Mouse (Mus musculus) T-helper 2 cell (primary cell): ENCODE measurements around the gene Csmd2.

ENCODE experiments used
- in situ Hi-C: fragments of 300-600 bp; cut with MboI, MseI; formaldehyde crosslinking; loops from one replicate; pipeline ENCODE4 v1.15.1; 2025; ENCODE audit warnings: high pct_unique_total_duplicates

The Csmd2 gene

DNA sequence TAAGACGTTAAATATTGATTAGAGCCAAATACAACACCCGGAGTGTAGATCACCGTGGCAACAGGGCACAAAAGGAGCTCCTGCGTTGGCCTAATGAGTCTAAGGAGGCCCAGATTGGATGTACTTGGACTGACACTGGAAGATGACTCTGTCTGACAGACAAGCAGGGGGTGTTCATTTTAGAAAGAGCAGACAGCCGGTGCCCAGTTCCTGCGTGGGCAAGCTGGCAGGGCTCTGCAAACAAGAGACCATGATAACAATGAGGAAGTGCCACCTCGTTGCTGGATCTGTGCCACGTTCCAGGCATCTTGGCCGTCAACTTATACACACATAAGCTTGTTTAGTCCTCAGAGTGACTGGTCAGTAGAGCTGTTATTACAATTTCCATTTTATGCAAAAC is 342.9 kb downstream of the Csmd2 start:
- in situ Hi-C loops = no loop called here

DNA sequence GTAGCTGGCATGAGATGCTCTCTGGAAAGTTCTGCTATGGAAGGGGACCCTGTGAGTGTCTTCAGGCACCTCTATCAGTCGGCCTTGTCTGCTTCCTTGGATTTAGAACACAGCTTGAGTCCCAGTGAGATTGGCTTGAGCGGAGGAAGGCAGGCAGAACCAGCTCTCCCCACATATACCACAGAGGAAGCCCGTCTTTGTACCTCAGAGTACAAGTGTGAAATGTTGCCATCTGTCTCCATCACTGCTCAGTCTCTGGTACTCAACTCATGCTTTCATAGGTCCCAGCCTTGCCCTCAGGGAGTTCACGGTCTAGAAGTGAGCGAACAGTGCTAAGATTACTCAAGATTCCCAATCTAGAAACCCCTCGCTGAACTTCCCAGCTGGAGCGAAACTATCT is 352.8 kb downstream of the Csmd2 start:
- in situ Hi-C loops = no loop called here

DNA sequence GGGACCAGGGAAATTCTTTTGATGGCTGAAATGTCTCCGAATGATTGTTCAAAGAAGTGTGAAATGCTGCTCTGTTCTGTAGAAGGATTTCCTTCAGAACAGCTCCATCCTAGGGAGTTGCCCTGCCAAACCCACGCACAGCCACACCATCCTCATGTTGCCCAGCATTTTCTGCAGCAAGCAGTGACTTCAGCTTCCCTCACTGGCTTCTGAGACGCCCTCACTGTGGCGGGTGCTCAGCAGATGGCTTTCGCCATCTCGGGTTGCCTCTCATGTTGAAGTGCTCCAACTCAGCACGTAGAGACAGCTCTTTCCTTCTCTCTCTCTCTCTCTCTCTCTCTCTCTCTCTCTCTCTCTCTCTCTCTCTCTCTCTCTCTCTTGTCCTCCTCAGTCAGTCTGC is 353.7 kb downstream of the Csmd2 start:
- in situ Hi-C loops = no loop called here

DNA sequence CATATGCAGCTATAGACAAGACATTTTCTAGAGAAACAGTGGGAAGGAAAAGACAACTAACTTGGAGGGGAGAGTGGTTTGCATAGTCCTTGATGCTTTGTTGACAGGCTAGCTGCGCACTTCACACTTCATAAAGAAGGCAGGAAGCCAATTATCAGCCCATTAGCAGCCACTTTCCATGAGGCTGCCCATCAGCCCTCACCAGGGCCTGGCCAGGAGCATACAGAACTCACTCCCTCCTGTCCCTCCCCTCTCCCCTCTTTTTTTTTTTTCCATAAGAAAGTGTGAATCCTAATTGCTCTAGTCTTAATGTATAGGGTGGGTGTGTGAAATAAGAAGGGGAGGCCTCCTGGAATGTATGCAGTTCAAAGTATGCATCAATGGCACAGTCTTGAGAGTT is 354.6 kb downstream of the Csmd2 start:
- in situ Hi-C loops = no loop called here

DNA sequence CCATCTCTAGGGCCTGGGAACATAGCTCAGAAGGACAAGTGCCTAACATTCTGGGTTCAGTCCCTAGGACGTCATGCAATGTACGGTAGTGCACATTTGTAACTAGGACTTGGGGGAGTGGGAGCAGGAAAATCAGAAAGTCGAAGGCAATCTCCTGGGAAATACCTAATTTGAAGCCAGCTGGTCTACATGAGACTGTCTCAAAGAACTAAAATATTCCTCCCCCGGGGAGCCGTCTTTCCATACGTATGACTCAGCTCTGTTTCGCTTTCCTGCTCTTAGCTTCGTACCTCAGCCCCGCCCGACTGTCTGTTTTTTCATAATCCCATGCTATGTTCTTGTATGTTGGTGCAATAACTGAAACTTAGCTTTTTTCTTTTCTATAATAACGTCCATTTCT is 371.1 kb downstream of the Csmd2 start:
- in situ Hi-C loops = no loop called here

DNA sequence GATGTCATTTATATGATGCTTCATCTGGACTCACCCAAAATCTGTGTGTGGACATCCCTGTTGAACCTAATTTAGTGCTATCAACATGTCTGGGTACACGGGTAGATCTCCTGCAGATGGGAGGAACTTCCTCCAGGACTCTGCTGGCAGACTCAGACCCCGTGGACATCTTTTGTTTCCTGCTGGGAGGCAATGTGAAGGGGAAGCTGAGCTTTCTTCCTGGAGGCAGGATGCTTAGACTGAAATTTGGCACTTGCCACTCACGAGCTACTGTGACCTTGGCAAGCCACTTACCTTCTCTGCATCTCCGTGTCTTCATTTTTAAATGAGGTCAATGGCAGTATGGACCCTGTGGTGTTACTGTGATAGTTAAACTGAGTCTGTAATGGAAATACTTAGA is 378.2 kb downstream of the Csmd2 start:
- in situ Hi-C loops = no loop called here

DNA sequence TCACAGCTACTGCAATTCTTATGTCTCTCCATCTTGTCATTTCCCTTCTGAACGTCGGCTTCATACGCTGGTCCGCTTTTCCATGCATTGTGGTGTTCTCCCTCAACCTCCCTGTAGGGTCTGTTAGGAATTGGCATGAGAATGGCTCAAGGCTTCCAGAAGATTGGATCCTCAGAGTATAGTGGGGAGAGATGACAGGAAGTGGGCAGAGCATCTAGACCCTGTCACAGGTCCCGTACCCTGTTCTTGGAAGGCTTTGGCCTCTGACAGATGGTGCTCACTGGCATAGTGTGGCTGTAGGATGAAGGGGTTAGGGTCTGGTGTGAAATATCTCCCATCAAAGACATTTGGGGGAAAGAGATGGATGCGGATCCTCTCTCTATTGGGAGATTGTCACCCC is 380.4 kb downstream of the Csmd2 start:
- in situ Hi-C loops = no loop called here

DNA sequence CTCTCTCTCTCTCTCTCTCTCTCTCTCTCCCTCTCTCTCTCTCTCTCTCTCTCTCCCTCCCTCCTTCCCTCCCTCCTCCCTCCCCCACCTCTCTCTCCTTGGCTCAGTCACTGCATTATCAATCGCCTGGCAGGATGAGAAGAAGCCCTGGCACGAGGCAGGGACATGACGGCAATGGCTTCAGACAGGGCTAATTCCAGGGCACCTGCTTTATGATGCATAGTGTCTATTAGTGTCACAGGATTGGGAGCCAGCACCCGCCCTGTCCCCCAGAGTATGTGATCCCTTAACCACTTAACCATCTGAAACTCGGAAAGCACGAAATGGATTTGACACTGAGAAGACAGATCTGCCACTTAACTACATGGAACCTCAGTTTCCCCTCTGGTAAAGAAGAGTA is 384.1 kb downstream of the Csmd2 start:
- in situ Hi-C loops = no loop called here

DNA sequence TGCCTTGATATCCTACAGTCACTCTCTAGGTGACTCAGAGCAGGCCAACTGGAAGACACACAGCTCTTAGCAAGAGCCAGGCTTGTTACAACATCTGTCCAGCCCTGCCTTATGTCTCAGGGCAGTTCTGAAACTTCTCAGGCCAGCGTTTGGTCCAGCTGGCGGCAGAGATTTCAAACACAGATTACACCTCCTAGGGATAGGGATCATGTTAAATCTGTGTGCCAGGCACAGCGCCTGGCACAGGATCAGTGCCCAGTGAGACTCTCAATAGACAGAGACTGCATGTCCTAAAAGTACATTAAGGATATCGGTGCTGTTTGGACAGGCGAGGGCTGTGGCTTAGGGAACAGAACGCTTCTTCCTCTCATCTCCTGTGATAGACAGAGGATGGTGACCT is 385.5 kb downstream of the Csmd2 start:
- in situ Hi-C loops = no loop called here

DNA sequence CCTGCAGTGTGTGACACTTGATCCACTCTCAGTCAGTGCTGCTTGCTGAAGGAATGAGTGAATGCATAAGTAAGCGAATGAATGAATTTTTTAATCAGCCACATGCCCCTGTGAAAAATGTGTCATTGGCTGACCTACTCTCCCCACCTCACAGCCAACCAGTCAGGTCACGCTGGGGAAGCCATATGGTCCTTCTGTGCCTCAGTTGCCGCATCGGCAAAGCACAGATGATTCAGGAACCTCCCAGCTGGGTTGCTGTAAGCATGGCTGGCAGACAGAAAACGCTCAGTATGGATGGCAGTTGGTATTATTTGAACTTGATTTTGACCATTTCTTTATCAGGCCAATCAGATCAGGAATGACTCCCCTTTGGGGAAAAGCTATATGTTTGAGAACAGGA is 386.4 kb downstream of the Csmd2 start:
- in situ Hi-C loops = no loop called here

DNA sequence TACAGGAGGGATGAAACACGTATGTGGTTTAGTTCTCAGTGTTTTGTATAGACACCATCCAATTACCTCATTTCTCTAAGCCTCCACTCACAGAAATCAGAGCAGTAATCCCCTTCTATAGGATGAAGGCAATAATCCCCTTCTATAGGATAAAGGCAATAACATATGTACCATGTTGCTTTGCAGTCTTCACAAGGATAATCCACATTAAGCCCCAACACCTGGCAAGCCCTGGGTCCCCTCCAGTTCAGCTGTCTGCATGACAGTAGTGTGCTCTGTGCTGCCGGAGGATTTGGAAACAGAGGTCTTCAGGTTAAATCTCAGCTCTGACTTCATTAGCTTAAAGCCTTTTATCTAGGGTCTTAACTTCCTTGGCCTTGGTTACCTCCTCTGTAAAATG is 391.3 kb downstream of the Csmd2 start:
- in situ Hi-C loops = no loop called here

DNA sequence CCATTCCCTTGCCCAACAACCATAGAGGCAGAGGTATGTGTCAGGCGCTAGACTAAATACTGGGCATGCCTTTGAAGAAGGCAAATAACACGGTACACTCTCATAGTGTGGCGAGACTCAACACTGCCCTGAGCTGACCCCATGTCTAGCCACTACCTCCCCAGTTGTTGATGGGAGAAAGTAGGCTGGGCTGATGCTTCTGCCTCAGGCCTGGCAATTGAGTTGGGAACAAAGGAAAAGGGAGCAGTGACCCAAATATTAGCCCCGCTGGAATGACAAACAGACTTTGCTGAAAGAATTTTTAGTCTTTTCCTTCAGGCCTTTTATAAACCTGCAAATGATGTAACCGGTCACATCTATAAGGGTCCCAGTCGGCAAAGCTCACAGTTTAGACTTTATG is 393.7 kb downstream of the Csmd2 start:
- in situ Hi-C loops = no loop called here

DNA sequence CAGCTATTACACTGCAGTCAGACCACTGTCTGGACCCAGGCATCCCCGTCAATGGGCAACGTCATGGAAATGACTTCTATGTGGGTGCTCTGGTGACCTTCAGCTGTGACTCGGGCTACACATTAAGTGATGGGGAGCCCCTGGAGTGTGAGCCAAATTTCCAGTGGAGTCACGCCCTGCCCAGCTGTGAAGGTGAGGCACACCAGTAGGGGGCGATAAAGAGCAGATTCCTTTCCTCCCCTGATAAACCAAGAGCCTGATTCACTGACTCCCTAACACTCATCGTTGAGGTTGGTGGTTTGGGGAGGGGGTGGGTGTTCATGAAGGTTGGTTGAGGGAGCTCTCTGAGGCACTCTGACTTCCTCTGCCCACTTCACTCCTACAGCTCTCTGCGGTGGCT is 396.1 kb downstream of the Csmd2 start:
- in situ Hi-C loops = no loop called here

DNA sequence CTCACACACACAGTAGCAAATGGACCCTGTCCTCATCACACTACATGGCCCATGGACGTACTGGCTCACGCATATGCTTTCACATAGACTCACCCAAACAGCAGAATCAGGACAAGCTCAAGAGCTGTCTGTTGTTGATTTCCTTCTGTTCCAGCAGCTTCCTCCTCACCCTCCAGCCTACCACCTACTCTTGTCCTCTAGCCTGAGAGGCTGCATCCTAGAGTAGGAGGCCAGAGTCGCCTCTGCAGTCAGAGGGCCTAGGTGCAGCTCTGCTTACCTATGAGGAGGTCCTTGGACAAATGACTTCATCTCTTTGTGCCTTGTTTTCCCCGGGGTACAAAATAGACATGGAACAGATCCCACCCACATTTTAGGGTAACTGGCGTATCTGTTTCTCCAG is 403.8 kb downstream of the Csmd2 start:
- in situ Hi-C loops = no loop called here

DNA sequence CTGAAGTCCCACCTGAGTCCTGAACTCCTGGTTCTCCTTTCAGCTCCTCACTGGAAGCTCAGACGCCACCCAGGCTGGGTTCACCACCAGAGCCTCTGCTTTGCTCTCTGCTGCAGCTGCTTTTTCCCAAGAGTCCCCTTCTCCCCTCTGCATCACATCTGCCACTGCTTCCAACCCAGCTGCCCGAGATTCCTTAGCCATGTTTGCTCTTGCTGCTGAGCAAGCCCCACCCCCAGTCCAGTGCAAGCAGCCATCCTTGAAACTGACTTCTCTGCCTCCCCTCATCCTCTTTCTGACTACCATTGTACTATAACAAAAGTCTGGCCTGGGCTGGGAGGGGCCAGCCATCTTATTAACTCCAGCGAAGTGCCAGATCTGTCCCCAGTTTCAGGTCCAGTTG is 404.6 kb downstream of the Csmd2 start:
- in situ Hi-C loops = no loop called here

DNA sequence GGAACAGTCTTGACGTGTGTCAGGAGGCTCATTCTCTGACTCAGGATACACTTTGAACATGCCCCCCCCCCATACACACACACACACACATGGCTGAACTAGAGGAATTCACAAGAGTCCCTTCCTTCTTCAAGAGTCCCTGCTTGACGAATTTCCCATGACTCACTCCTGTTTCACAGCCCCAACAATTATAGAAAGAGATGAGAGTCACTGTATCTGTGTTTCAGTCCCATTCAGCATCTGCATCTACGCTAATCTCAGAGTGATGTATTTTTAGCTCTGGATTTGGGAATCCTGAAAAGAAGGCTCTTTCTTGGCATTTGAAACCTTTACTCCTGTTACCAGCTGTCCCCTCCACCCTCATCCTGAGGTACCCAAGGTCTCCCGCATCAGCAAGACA is 406.2 kb downstream of the Csmd2 start:
- in situ Hi-C loops = no loop called here

DNA sequence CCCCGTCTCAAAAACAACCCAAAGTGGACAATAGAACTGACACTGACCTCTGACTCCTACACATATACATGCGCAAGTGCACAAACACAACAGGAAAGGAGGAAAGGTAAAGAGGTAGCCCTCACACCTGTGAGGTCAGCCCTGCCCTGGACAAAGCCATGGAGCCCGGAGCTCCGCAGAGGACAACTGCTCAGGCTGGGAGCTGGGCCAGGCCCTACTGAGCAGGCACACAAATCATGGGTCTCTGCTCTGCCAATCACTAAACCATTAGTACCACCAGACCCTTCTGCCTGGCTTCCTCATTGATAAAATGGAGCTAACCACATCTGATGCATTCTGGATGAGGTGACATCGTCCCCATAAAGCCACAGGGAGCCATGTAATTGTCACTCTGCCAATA is 409.0 kb downstream of the Csmd2 start:
- in situ Hi-C loops = no loop called here

DNA sequence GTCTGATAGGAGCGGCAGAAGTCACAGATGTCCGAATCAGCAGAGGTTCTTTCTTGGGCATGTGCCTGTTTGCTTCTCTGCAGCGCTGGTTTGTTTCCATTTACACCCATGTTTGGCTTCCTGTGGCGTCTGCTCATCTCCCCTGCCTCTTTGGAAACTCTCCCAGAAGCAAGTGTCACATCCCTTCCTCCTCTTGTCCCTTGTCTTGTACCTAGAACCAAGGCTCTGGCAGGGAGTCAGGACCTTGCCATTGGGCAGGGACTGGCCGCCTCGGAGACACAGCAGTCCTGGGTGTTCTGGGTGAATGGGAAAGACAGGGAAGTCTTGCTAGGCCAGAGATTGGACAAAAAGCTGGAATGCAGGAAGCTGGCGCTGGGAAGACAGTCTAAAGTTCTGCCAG is 410.1 kb downstream of the Csmd2 start:
- in situ Hi-C loops = no loop called here

DNA sequence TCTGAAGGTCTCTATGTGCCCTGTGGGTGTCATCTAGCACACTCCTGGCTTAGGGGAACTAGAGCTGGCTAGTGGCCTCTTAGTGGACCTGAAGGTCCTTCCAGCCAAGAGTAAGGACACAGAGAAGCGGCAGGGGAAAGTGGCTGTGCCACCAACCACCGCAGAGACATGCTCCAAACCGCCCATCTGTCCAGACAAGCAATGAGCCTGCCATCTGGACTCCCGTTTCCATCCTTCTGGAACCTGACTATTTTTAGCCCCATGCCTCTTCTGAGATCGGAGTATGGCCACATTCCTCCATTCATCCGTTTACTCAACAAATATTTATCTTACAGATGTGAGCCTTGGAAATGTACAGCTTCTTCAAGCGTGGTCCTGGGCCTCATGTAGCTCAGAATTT is 411.3 kb downstream of the Csmd2 start:
- in situ Hi-C loops = no loop called here

DNA sequence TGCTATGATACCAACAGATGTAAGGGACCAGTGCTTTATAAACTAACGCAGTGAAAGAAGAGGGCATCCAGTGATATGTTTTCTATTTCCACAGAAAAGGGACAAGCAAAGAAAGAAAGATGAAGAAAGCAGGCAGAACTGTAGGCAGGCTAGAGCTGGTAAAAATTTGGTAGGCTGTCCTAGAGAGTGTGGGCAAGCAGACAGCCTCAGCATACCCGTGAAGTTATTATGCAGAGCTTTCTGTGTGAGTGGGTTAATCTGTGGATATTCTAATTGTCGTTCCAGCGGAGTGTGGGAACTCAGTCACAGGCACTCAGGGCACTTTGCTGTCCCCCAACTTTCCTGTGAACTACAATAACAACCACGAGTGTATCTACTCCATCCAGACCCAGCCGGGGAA is 412.4 kb downstream of the Csmd2 start:
- in situ Hi-C loops = no loop called here

DNA sequence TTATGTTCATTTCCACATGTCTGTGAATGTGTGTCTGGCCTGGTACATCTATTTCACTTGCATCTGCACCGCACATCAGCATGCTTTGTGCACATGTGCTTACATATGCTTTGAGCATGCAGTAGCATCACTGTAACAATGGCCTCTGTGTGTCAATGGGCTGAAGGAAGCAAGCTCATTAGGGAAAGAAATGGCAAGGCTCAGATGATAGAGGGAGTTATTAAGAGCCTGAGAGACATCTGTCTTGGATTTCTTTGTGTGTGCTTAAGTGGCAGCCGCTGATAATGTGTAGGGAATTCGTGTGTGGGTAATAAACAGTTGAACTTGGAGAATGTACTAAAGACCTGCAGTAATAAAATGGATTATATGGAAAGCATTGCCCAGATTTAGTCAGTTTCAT is 413.9 kb downstream of the Csmd2 start:
- in situ Hi-C loops = no loop called here

DNA sequence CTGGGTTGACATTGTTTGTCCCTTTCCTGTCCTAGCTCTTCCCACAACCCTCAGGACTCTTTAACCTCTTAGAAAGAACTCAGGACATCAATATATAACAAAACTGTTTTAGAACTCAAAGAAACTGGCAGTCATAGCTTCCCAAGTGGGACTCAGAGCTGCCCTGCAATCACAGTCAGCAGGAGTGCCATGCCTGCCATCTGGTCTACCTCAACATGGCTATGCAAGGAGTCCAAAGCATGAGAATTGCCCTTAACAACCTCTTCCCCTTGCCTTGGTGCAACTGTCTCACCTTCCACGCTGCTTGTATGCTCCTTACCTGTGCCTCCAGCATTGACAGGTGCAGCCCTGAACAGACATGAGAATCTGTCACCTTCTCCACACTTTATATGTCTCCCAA is 415.0 kb downstream of the Csmd2 start:
- in situ Hi-C loops = no loop called here

DNA sequence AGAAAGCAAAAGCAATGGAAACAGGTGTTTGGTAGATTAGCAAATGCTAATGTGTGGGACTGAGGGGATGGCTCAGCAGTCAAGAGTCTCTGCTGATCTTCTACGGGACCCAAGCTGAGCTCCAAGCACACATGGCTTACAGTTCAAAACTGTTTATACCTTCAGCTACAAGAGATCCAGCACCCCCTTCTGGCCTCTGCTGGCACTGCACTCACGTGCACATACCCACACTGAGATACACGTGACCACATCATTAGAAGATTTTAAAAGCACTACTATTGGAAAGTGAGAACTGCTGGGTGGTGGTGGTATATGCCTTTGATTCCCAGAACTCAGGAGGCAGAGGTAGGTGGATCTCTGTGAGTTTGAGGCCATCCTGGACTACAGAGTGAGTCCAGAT is 417.9 kb downstream of the Csmd2 start:
- in situ Hi-C loops = no loop called here

DNA sequence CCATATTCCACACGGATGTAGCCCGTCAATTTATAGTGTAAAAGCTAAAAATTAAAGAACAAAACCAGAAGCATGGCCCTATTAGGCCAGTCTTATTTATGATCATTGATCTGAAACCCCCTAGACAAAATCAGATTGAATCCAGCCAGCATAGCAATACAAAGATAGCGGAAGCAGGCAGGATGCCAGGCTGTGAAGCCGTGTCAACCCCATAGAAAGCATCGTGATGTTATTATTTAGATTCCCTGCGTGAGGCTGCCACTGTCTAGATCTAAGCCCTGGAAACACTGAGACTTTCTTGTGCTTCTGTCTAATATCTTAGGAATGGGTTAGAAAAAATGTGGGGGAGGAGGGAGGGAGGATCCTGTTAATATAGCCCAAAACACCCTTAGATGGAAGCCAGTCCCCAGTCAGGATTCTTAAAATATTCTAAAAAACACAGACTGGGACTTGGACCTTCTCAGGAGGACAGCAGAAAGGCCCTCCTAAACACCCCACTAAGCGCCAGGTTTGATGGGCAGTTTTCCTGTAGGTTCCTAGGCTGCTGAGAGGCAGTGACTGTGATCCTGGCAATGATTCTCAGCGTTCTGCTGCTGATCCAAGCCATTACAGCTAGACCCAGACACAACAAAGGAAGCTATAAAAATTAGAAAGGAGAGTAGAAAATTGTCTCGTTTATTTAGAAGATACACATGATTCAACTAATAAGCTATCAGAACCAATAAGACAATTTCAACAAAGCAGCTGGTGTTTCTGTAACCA is 419.6 kb downstream of the Csmd2 start:
- in situ Hi-C loops = no loop called here
